Mouse (Mus musculus) kidney, postnatal 25 days (tissue): ENCODE data around the gene Keg1.

Experiments used
- DNase-seq, 2 experiments: peaks; one replicate each; pipeline ENCODE4 v3.0.0; 2021; ENCODE audit warnings: mixed read lengths in 2 of 2

Gene Keg1

GRCm38 (mm10) chr19:12765308-12765707 lies 69.7 kb downstream of the Keg1 start, which contains the start of gene Cntf:
Gene Cntf, minus strand, starts transcription at chr19:12765632.
- no peak for DNase-seq
